ENCODE assay signal across 35 mouse cellular contexts in genomic region chr11:7135301-7135700, GRCm38 (mm10). TPM values are rescaled to one million over a fixed set of nuclear protein-coding genes. Genes with fewer than 3 reads are reported as not detected.
A peak's percentile ranks its signal among the peaks of the same experiment; 100 is the strongest.
DNase-seq lines count a peak whose midpoint lies in the region; ATAC-seq and TF ChIP-seq lines count a peak whose summit lies in the region.
"Had no signal": no experiment of that assay in that cellular context is flagged by ENCODE, and none has a peak within 500 bp of the region (broad histone marks: within the 10 kb centered on the region; RNA-seq: fewer than 3 reads in every experiment).

No protein-coding gene starts in this region.

- H3K4me2 ChIP-seq in liver, embryonic 11.5 days: no peak overlapping the region
- H3K4me2 ChIP-seq in lung, embryonic 15.5 days: no peak overlapping the region
- H3K4me2 ChIP-seq in midbrain, embryonic 15.5 days: no peak overlapping the region
- no peak overlapping the region for H3K4me2 ChIP-seq in midbrain, postnatal 0 days (ENCODE audit: low read depth, low read length, poor library complexity, severe bottlenecking)
- H3K4me2 ChIP-seq in hindbrain, embryonic 11.5 days (replicated peaks; ENCODE audit: low read depth, low read length): no peak overlapping the region
- H3K4me2 ChIP-seq: embryonic facial prominence, embryonic 13.5 days; forebrain, embryonic 12.5 days; heart, embryonic 11.5 days; hindbrain, embryonic 13.5 days had no signal

- no peaks in the 10 kb centered on the region for H3K9me3 ChIP-seq in liver, embryonic 11.5 days (ENCODE audit: control insufficient read depth, low read length)
- H3K9me3 ChIP-seq in lung, embryonic 15.5 days: no peaks in the 10 kb centered on the region
- no peaks in the 10 kb centered on the region for H3K9me3 ChIP-seq in midbrain, embryonic 15.5 days
- no peaks in the 10 kb centered on the region for H3K9me3 ChIP-seq in midbrain, postnatal 0 days (ENCODE audit: low read length)
- no peaks in the 10 kb centered on the region for H3K9me3 ChIP-seq in hindbrain, embryonic 11.5 days (ENCODE audit: control insufficient read depth, low read length)
- H3K9me3 ChIP-seq: embryonic facial prominence, embryonic 10.5 days; embryonic facial prominence, embryonic 13.5 days; forebrain, embryonic 12.5 days; hindbrain, embryonic 13.5 days had no signal

- peaks cover 25% of the 10 kb centered on the region for H3K4me1 ChIP-seq in liver, adult 2 months (ENCODE audit: control insufficient read depth, insufficient read depth, low read length)
- H3K4me1 ChIP-seq in liver, embryonic 11.5 days (replicated peaks; ENCODE audit: control insufficient read depth, insufficient read depth, low read length): no peaks in the 10 kb centered on the region
- H3K4me1 ChIP-seq in lung, embryonic 15.5 days: peaks cover 15% of the 10 kb centered on the region
- no peaks in the 10 kb centered on the region for H3K4me1 ChIP-seq in midbrain, embryonic 15.5 days
- H3K4me1 ChIP-seq in midbrain, postnatal 0 days (ENCODE audit: insufficient read depth, low read length): no peaks in the 10 kb centered on the region; the same call in 1 of the 2 replicates
- no peaks in the 10 kb centered on the region for H3K4me1 ChIP-seq in hindbrain, embryonic 11.5 days (replicated peaks; ENCODE audit: control insufficient read depth, insufficient read depth, low read length)
- H3K4me1 ChIP-seq: embryonic facial prominence, embryonic 10.5 days; embryonic facial prominence, embryonic 13.5 days; forebrain, embryonic 12.5 days; hindbrain, embryonic 13.5 days had no signal

- H3K4me3 ChIP-seq in liver, adult 2 months (ENCODE audit: insufficient read depth, low read depth, low read length): no peak overlapping the region
- no peak overlapping the region for H3K4me3 ChIP-seq in liver, embryonic 11.5 days (ENCODE audit: low read depth, low read length)
- H3K4me3 ChIP-seq in lung, embryonic 15.5 days: no peak overlapping the region
- no peak overlapping the region for H3K4me3 ChIP-seq in midbrain, embryonic 15.5 days
- H3K4me3 ChIP-seq in midbrain, postnatal 0 days (ENCODE audit: low read depth, low read length): no peak overlapping the region
- no peak overlapping the region for H3K4me3 ChIP-seq in hindbrain, embryonic 11.5 days (ENCODE audit: low read depth, low read length)
- H3K4me3 ChIP-seq: embryonic facial prominence, embryonic 10.5 days; embryonic facial prominence, embryonic 13.5 days; erythroblast, embryonic 14.5 days; forebrain, embryonic 12.5 days; gastrocnemius, adult 2 months; hindbrain, embryonic 13.5 days had no signal

- peak; percentile 93 for DNase-seq in liver, adult 2 months (ENCODE audit: extremely low read depth, low read depth, low spot score)
- no peak for DNase-seq in liver, embryonic 11.5 days (ENCODE audit: low spot score)
- DNase-seq in lung, postnatal 25 days (ENCODE audit: low spot score): no peak
- DNase-seq in midbrain, postnatal 0 days (ENCODE audit: low spot score): no peak
- peak; percentile 49 for DNase-seq in brain, embryonic 14.5 days (ENCODE audit: low read depth)
- no peak for DNase-seq in hindbrain, embryonic 11.5 days (ENCODE audit: low spot score)
- DNase-seq: adrenal gland, adult 2 months; cerebellum, adult 8-10 months; cerebellum, postnatal 36 days; embryo, embryonic 11 days; forebrain, postnatal 0 days had no signal

- ATAC-seq in liver, embryonic 11.5 days (replicated peaks; ENCODE audit: low FRiP score): no peak
- ATAC-seq in lung, embryonic 15.5 days (ENCODE audit: borderline replicate concordance, extremely low read depth, low FRiP score, low TSS enrichment): no peak
- 0 out of 2 replicates have a peak, but pooled peaks have one; percentile 38 for ATAC-seq in midbrain, embryonic 15.5 days (replicated peaks)
- no peak for ATAC-seq in midbrain, postnatal 0 days (ENCODE audit: low FRiP score)
- no peak for ATAC-seq in hindbrain, embryonic 11.5 days (ENCODE audit: low FRiP score)
- ATAC-seq: CD4-positive, CD25-positive, alpha-beta regulatory T cell, adult 4 months; hindbrain, embryonic 16.5 days had no signal

- peak overlapping the region; percentile 81 for H3K27ac ChIP-seq in liver, adult 2 months (replicated peaks; ENCODE audit: insufficient read depth, low read depth, low read length)
- no peak overlapping the region for H3K27ac ChIP-seq in liver, embryonic 11.5 days (ENCODE audit: low read depth, low read length)
- 0 out of 2 replicates have a peak overlapping the region, but pooled peaks have one; percentile 15 for H3K27ac ChIP-seq in lung, embryonic 15.5 days
- H3K27ac ChIP-seq in midbrain, embryonic 15.5 days: 0 out of 2 replicates have a peak overlapping the region, but pooled peaks have one; percentile 20
- no peak overlapping the region for H3K27ac ChIP-seq in midbrain, postnatal 0 days (ENCODE audit: low read depth, low read length)
- H3K27ac ChIP-seq in hindbrain, embryonic 11.5 days (ENCODE audit: low read depth, low read length): no peak overlapping the region
- H3K27ac ChIP-seq: embryonic facial prominence, embryonic 10.5 days; embryonic facial prominence, embryonic 13.5 days; forebrain, embryonic 12.5 days; gastrocnemius, adult 2 months; hindbrain, embryonic 13.5 days had no signal

- TF ChIP-seq CTCF in liver, adult 2 months (IDR thresholded peaks at IDR 0.05; ENCODE audit: low read depth, low read length): no peak
- no peak for TF ChIP-seq CTCF in midbrain, postnatal 0 days (IDR thresholded peaks at IDR 0.05)
- no peak for TF ChIP-seq CTCF in brain, embryonic 14.5 days (IDR thresholded peaks at IDR 0.05; ENCODE audit: borderline replicate concordance, extremely low read depth, insufficient read depth, insufficient read length)

- 21% methylated on average over 6 of the region's 6 CpGs for WGBS in liver, adult 2 months
- 86% methylated on average over 6 of the region's 6 CpGs for WGBS in liver, embryonic 11.5 days
- whole genome bisulfite sequencing in lung, embryonic 15.5 days: 49% methylated on average over 6 of the region's 6 CpGs
- 69% methylated on average over 6 of the region's 6 CpGs for WGBS in midbrain, embryonic 15.5 days
- 68% methylated on average over 6 of the region's 6 CpGs for WGBS in midbrain, postnatal 0 days
- WGBS in hindbrain, embryonic 11.5 days: 74% methylated on average over 6 of the region's 6 CpGs

- H3K36me3 ChIP-seq in liver, adult 2 months (ENCODE audit: control insufficient read depth, insufficient read depth, low read length): no peaks in the 10 kb centered on the region
- H3K36me3 ChIP-seq in liver, embryonic 11.5 days (ENCODE audit: control insufficient read depth, insufficient read depth, low read length): no peaks in the 10 kb centered on the region
- H3K36me3 ChIP-seq in lung, embryonic 15.5 days: no peaks in the 10 kb centered on the region
- 0 out of 2 replicates have a peak, but pooled peaks cover 3% of the 10 kb centered on the region for H3K36me3 ChIP-seq in midbrain, embryonic 15.5 days (replicated peaks)
- peaks cover 22% of the 10 kb centered on the region for H3K36me3 ChIP-seq in midbrain, postnatal 0 days (ENCODE audit: insufficient read depth, low read length)
- H3K36me3 ChIP-seq in hindbrain, embryonic 11.5 days (ENCODE audit: control insufficient read depth, insufficient read depth, low read length): no peaks in the 10 kb centered on the region
- H3K36me3 ChIP-seq: embryonic facial prominence, embryonic 10.5 days; forebrain, embryonic 12.5 days had no signal

- no peak for TF ChIP-seq POLR2A in liver, adult 2 months (IDR thresholded peaks at IDR 0.05; ENCODE audit: extremely low read depth, insufficient read depth, low read length)
- no peak for TF ChIP-seq POLR2A in brain, embryonic 14.5 days (IDR thresholded peaks at IDR 0.05; ENCODE audit: borderline replicate concordance, extremely low read depth, insufficient read depth, insufficient read length, poor library complexity, severe bottlenecking)

- H3K79me2 ChIP-seq in liver, adult 2 months (ENCODE audit: control insufficient read depth, insufficient read depth, low read length): no peaks in the 10 kb centered on the region

- no peak overlapping the region for H3K9ac ChIP-seq in liver, adult 2 months (ENCODE audit: low read depth, low read length)
- H3K9ac ChIP-seq in liver, embryonic 11.5 days (ENCODE audit: low read depth, low read length): no peak overlapping the region
- H3K9ac ChIP-seq in lung, embryonic 15.5 days: no peak overlapping the region
- H3K9ac ChIP-seq in midbrain, embryonic 15.5 days: no peak overlapping the region
- H3K9ac ChIP-seq in midbrain, postnatal 0 days (replicated peaks; ENCODE audit: low read length, poor library complexity, severe bottlenecking): no peak overlapping the region
- H3K9ac ChIP-seq in hindbrain, embryonic 11.5 days (ENCODE audit: low read depth, low read length): no peak overlapping the region
- H3K9ac ChIP-seq: embryonic facial prominence, embryonic 13.5 days; forebrain, embryonic 12.5 days; forebrain, postnatal 0 days; hindbrain, embryonic 13.5 days had no signal

- no peaks in the 10 kb centered on the region for H3K27me3 ChIP-seq in liver, adult 2 months (ENCODE audit: control insufficient read depth, insufficient read depth, low read length)
- H3K27me3 ChIP-seq in liver, embryonic 11.5 days (replicated peaks; ENCODE audit: control insufficient read depth, insufficient read depth, low read length): no peaks in the 10 kb centered on the region
- H3K27me3 ChIP-seq in lung, embryonic 15.5 days: no peaks in the 10 kb centered on the region
- H3K27me3 ChIP-seq in midbrain, embryonic 15.5 days (replicated peaks): no peaks in the 10 kb centered on the region
- H3K27me3 ChIP-seq in midbrain, postnatal 0 days (ENCODE audit: insufficient read depth, low read length): no peaks in the 10 kb centered on the region
- no peaks in the 10 kb centered on the region for H3K27me3 ChIP-seq in hindbrain, embryonic 11.5 days (ENCODE audit: control insufficient read depth, insufficient read depth, low read length)
- H3K27me3 ChIP-seq: embryonic facial prominence, embryonic 13.5 days; forebrain, embryonic 12.5 days; hindbrain, embryonic 13.5 days had no signal

RNA-seq across cellular contexts. Expression of gene Gm11985, which starts 53.1 kb away (rescaled TPM):
- total RNA-seq in liver, adult 2 months (2014; rRNA removed): not detected in 2 replicates
- not detected in 2 replicates for polyA plus RNA-seq in liver, adult 2 months (2012; rRNA removed)
- not detected in 2 replicates for polyA plus RNA-seq in liver, embryonic 11.5 days (2014; fragmentation: Nextera tagmentation; extraction: Ambion mirVana)
- polyA plus RNA-seq in lung, embryonic 15.5 days (2015; fragmentation: Nextera tagmentation; extraction: Ambion mirVana): not detected in 2 replicates
- polyA plus RNA-seq in midbrain, embryonic 15.5 days (2015; fragmentation: Nextera tagmentation; extraction: Ambion mirVana): not detected in 2 replicates
- total RNA-seq in midbrain, postnatal 0 days (2014; rRNA removed): not detected in 2 replicates
- polyA plus RNA-seq in midbrain, postnatal 0 days (2015; fragmentation: Nextera tagmentation; extraction: Ambion mirVana): not detected in 2 replicates
- polyA plus RNA-seq in brain, embryonic 14.5 days (2012; rRNA removed): not detected in 2 replicates
- polyA plus RNA-seq in hindbrain, embryonic 11.5 days (2014; fragmentation: Nextera tagmentation; extraction: Ambion mirVana): not detected in 2 replicates
- total RNA-seq: adrenal gland, adult 2 months; adrenal gland, postnatal 14 days; adrenal gland, postnatal 4 days; forebrain, postnatal 0 days; gastrocnemius, adult 2 months; gastrocnemius, postnatal 14 days; gastrocnemius, postnatal 4 days; heart, adult 8-10 months; heart, postnatal 25 days; hematopoietic stem cell, adult 5-6 weeks; MEL had no signal
- polyA plus RNA-seq: adrenal gland, adult 2 months; C2C12; CD4-positive, CD25-positive, alpha-beta regulatory T cell, adult 4 months; cortical plate, adult 2 months; embryonic facial prominence, embryonic 13.5 days; erythroblast, embryonic 14.5 days; forebrain, embryonic 12.5 days; forebrain, postnatal 0 days; frontal cortex, adult 2 months; heart, embryonic 11.5 days; heart, embryonic 14.5 days; heart, postnatal 0 days; hindbrain, embryonic 13.5 days; hindbrain, embryonic 16.5 days had no signal

Comparison
In these comparisons a context has a peak if more than half of its experiments do, and no peak if none do; other contexts are left out.
1. DNase-seq: peak in liver, adult 2 months (single experiment) and brain, embryonic 14.5 days (single experiment); none in liver, embryonic 11.5 days (single experiment), lung, postnatal 25 days (single experiment), midbrain, postnatal 0 days (single experiment) and hindbrain, embryonic 11.5 days (single experiment).
2. H3K27ac ChIP-seq: peak in liver, adult 2 months (single experiment), lung, embryonic 15.5 days (single experiment) and midbrain, embryonic 15.5 days (single experiment); none in liver, embryonic 11.5 days (single experiment), midbrain, postnatal 0 days (single experiment) and hindbrain, embryonic 11.5 days (single experiment).